Comparison of ENCODE assay signal across 8 mouse cellular contexts in genomic region chr11:70236717-70237116, GRCm38 (mm10). TPM values are rescaled to one million over a fixed set of nuclear protein-coding genes. Genes with fewer than 3 reads are reported as not detected.
DNase-seq lines count a peak whose midpoint lies in the region; ATAC-seq and TF ChIP-seq lines count a peak whose summit lies in the region.

No protein-coding gene starts in this region.

- no peak for TF ChIP-seq CTCF in heart, adult 2 months (IDR thresholded peaks at IDR 0.05)

- peak overlapping the region; percentile 19 for H3K9ac ChIP-seq in heart, adult 2 months (ENCODE audit: low read depth, low read length)
- peak overlapping the region; percentile 94 for H3K9ac ChIP-seq in heart, embryonic 16.5 days (ENCODE audit: low read length)
- H3K9ac ChIP-seq in liver, embryonic 15.5 days, result peak overlapping the region; percentile 96

- peak overlapping the region; percentile 95 for H3K4me2 ChIP-seq in heart, embryonic 16.5 days (ENCODE audit: low read depth, low read length)
- H3K4me2 ChIP-seq in liver, embryonic 15.5 days, result peak overlapping the region; percentile 92

- H3K4me1 ChIP-seq in heart, adult 2 months (ENCODE audit: control insufficient read depth, insufficient read depth, low read length), result peaks cover 5% of the 10 kb centered on the region
- peaks cover 29% of the 10 kb centered on the region for H3K4me1 ChIP-seq in heart, embryonic 16.5 days (ENCODE audit: control insufficient read depth, insufficient read depth, low read length)
- peaks cover 61% of the 10 kb centered on the region for H3K4me1 ChIP-seq in liver, embryonic 15.5 days (replicated peaks)

- intact Hi-C loops in heart, adult 2 months (cut with DNase I), result no loop called here
- intact Hi-C loops in heart, postnatal 25 days (cut with DNase I), result no loop called here

- H3K79me2 ChIP-seq in heart, adult 2 months (replicated peaks; ENCODE audit: control insufficient read depth, insufficient read depth, low read length), result no peaks in the 10 kb centered on the region

- peak in 1 of 2 experiments; percentile 54 for DNase-seq in heart, adult 2 months
- no peak for DNase-seq in heart, postnatal 25 days (ENCODE audit: low spot score)
- peak; percentile 14 for DNase-seq in Muller cell, postnatal 12 days (ENCODE audit: inconsistent ontology term)
- no peak for DNase-seq in natural killer cell, adult 2 months (ENCODE audit: low spot score in 2 of 2)
- DNase-seq in urinary bladder, postnatal 25 days (ENCODE audit: low spot score), result no peak
- no peak for DNase-seq in urinary bladder, postnatal 10 days (ENCODE audit: low spot score)

- TF ChIP-seq EP300 in heart, adult 2 months (IDR thresholded peaks at IDR 0.05; ENCODE audit: insufficient read depth, low read depth, low read length), result no peak

- peak overlapping the region; percentile 96 for H3K4me3 ChIP-seq in heart, adult 2 months
- peak overlapping the region; percentile 98 for H3K4me3 ChIP-seq in heart, embryonic 16.5 days (ENCODE audit: low read length)
- peak overlapping the region; percentile 93 for H3K4me3 ChIP-seq in liver, embryonic 15.5 days (replicated peaks)

- no peaks in the 10 kb centered on the region for H3K9me3 ChIP-seq in heart, embryonic 16.5 days (replicated peaks; ENCODE audit: control insufficient read depth, low read length)
- H3K9me3 ChIP-seq in liver, embryonic 15.5 days (replicated peaks), result no peaks in the 10 kb centered on the region

- H3K27me3 ChIP-seq in heart, adult 2 months (ENCODE audit: control insufficient read depth, insufficient read depth, low read length), result no peaks in the 10 kb centered on the region
- no peaks in the 10 kb centered on the region for H3K27me3 ChIP-seq in heart, embryonic 16.5 days (ENCODE audit: control insufficient read depth, insufficient read depth, low read length)
- peaks cover 7% of the 10 kb centered on the region; the same call in 1 of the 2 replicates for H3K27me3 ChIP-seq in liver, embryonic 15.5 days

- ATAC-seq in heart, embryonic 16.5 days (replicated peaks; ENCODE audit: extremely low read depth, insufficient read depth, low FRiP score), result no peak
- no peak for ATAC-seq in liver, embryonic 15.5 days (ENCODE audit: insufficient read depth)

- 0 out of 2 replicates have a peak, but pooled peaks have one; percentile 15 for TF ChIP-seq POLR2A in heart, adult 2 months (IDR thresholded peaks at IDR 0.05; ENCODE audit: insufficient read depth, low read depth, low read length)

- no peaks in the 10 kb centered on the region for H3K36me3 ChIP-seq in heart, adult 2 months (ENCODE audit: control insufficient read depth, insufficient read depth, low read length)
- peaks cover 10% of the 10 kb centered on the region; the same call in 1 of the 2 replicates for H3K36me3 ChIP-seq in heart, embryonic 16.5 days (ENCODE audit: control insufficient read depth, insufficient read depth)
- peaks cover 18% of the 10 kb centered on the region for H3K36me3 ChIP-seq in liver, embryonic 15.5 days (replicated peaks)

- H3K27ac ChIP-seq in heart, adult 2 months, result peak overlapping the region; percentile 97
- H3K27ac ChIP-seq in heart, embryonic 16.5 days (ENCODE audit: low read length), result peak overlapping the region; percentile 95
- H3K27ac ChIP-seq in liver, embryonic 15.5 days (replicated peaks), result peak overlapping the region; percentile 96

- 17% methylated on average over 7 of the region's 7 CpGs for WGBS in heart, adult 2 months
- 16% methylated on average over 7 of the region's 7 CpGs for WGBS in heart, embryonic 16.5 days
- 24% methylated on average over 7 of the region's 7 CpGs for WGBS in liver, embryonic 15.5 days (ENCODE audit: insufficient replicate concordance)

RNA-seq across cellular contexts. Expression of gene 0610010K14Rik, which starts 1.0 kb away (rescaled TPM):
- 10 to 100 TPM; 30.7 to 34.5 TPM for total RNA-seq in heart, adult 2 months (2021)
- 38.9 and 48.1 TPM in 2 replicates for polyA plus RNA-seq in heart, adult 2 months (2012; rRNA removed)
- total RNA-seq in heart, postnatal 25 days (2021), result 10 to 100 TPM; 31.4 to 36.7 TPM
- 116 and 121 TPM in 2 replicates for polyA plus RNA-seq in heart, embryonic 16.5 days (2015; fragmentation: Nextera tagmentation; extraction: Ambion mirVana)
- polyA plus RNA-seq in liver, embryonic 15.5 days (2015; fragmentation: Nextera tagmentation; extraction: Ambion mirVana), result 57.1 and 62.2 TPM in 2 replicates

RNA-seq across cellular contexts. Expression of gene Gm21988, which starts 2.9 kb away (rescaled TPM):
- total RNA-seq in heart, adult 2 months (2021), result 1 to 10 TPM; 2.0 to 3.4 TPM
- polyA plus RNA-seq in heart, adult 2 months (2012; rRNA removed), result 5.0 and 5.5 TPM in 2 replicates
- total RNA-seq in heart, postnatal 25 days (2021), result 1 to 10 TPM; 2.1 to 2.3 TPM
- 8.2 and 9.0 TPM in 2 replicates for polyA plus RNA-seq in heart, embryonic 16.5 days (2015; fragmentation: Nextera tagmentation; extraction: Ambion mirVana)
- 5.2 and 5.3 TPM in 2 replicates for polyA plus RNA-seq in liver, embryonic 15.5 days (2015; fragmentation: Nextera tagmentation; extraction: Ambion mirVana)

RNA-seq across cellular contexts. Expression of gene Rnasek, which starts 2.9 kb away (rescaled TPM):
- total RNA-seq in heart, adult 2 months (2021), result 100 to 1,000 TPM in 1 of 2 experiments, 10 to 100 TPM in 1; 95.4 to 103 TPM
- polyA plus RNA-seq in heart, adult 2 months (2012; rRNA removed), result 130 and 166 TPM in 2 replicates
- 100 to 1,000 TPM in 1 of 2 experiments, 10 to 100 TPM in 1; 87.9 to 103 TPM for total RNA-seq in heart, postnatal 25 days (2021)
- 218 and 227 TPM in 2 replicates for polyA plus RNA-seq in heart, embryonic 16.5 days (2015; fragmentation: Nextera tagmentation; extraction: Ambion mirVana)
- polyA plus RNA-seq in liver, embryonic 15.5 days (2015; fragmentation: Nextera tagmentation; extraction: Ambion mirVana), result 146 and 150 TPM in 2 replicates

RNA-seq across cellular contexts. Expression of gene Bcl6b, which starts 7.1 kb away (rescaled TPM):
- total RNA-seq in heart, adult 2 months (2021), result 10 to 100 TPM in 1 of 2 experiments, 1 to 10 TPM in 1; 9.1 to 13.7 TPM
- polyA plus RNA-seq in heart, adult 2 months (2012; rRNA removed), result 18.9 and 21.0 TPM in 2 replicates
- total RNA-seq in heart, postnatal 25 days (2021), result 10 to 100 TPM; 20.0 to 22.3 TPM
- 18.1 and 20.2 TPM in 2 replicates for polyA plus RNA-seq in heart, embryonic 16.5 days (2015; fragmentation: Nextera tagmentation; extraction: Ambion mirVana)
- polyA plus RNA-seq in liver, embryonic 15.5 days (2015; fragmentation: Nextera tagmentation; extraction: Ambion mirVana), result 2.1 and 2.2 TPM in 2 replicates

RNA-seq across cellular contexts. Expression of gene Slc16a13, which starts 15.9 kb away (rescaled TPM):
- 1 to 10 TPM; 2.2 to 2.8 TPM for total RNA-seq in heart, adult 2 months (2021)
- 4.0 and 7.4 TPM in 2 replicates for polyA plus RNA-seq in heart, adult 2 months (2012; rRNA removed)
- total RNA-seq in heart, postnatal 25 days (2021), result 1 to 10 TPM; 4.2 to 4.8 TPM
- 5.0 and 5.6 TPM in 2 replicates for polyA plus RNA-seq in heart, embryonic 16.5 days (2015; fragmentation: Nextera tagmentation; extraction: Ambion mirVana)
- polyA plus RNA-seq in liver, embryonic 15.5 days (2015; fragmentation: Nextera tagmentation; extraction: Ambion mirVana), result 3.5 and 4.4 TPM in 2 replicates

Comparison
In these comparisons a context has a peak if more than half of its experiments do, and no peak if none do; other contexts are left out.
1. H3K9ac ChIP-seq: peak in every context shown above with its lines; median percentile 96 in liver, embryonic 15.5 days; 94 in heart, embryonic 16.5 days; 19 in heart, adult 2 months.